Mouse (Mus musculus) mesoderm, embryonic 11.5 days (tissue): ENCODE measurements around the gene Pex12.
A peak's percentile ranks its signal among the peaks of the same experiment; 100 is the strongest.
"Not testable (repeated sequence)": the region's sequence is repeated elsewhere in the genome, so short reads cannot be mapped to it uniquely, and the experiment has no call there.

Source experiments
- DNase-seq: peaks from one replicate; pipeline ENCODE4 v3.0.0-alpha.2; 2012; ENCODE audit warnings: low read depth, low spot score

The Pex12 gene

GRCm38 (mm10) chr11:83302526-83303251 lies at the start of gene Pex12:
Pex12 (minus strand) TSS chr11:83302586.
- DNase-seq: peak; percentile 97

GRCm38 (mm10) chr11:83341716-83342245 lies 39.4 kb upstream of the Pex12 start:
- DNase-seq: no peak

- DNase-seq: peak; percentile 3
Measured at GRCm38 (mm10) chr11:83339705-83340104, 37.3 kb upstream of the Pex12 start.

GRCm38 (mm10) chr11:83335826-83336225 lies 33.4 kb upstream of the Pex12 start:
- DNase-seq: no peak

GRCm38 (mm10) chr11:83327427-83327826 lies 25.0 kb upstream of the Pex12 start:
- peak; percentile 51 for DNase-seq

- not testable (repeated sequence) for DNase-seq
Measured at GRCm38 (mm10) chr11:83326692-83327091, 24.3 kb upstream of the Pex12 start.

GRCm38 (mm10) chr11:83319048-83319447 lies 16.7 kb upstream of the Pex12 start:
- no peak for DNase-seq

- no peak for DNase-seq
Measured at GRCm38 (mm10) chr11:83312471-83312870, 10.1 kb upstream of the Pex12 start.

- no peak for DNase-seq
Measured at GRCm38 (mm10) chr11:83306700-83307253, 4.4 kb upstream of the Pex12 start.

- no peak for DNase-seq
Measured at GRCm38 (mm10) chr11:83304485-83304884, 2.1 kb upstream of the Pex12 start.

- no peak for DNase-seq
Measured at GRCm38 (mm10) chr11:83303751-83304150, 1.4 kb upstream of the Pex12 start.

GRCm38 (mm10) chr11:83302124-83302523 lies 262 bp downstream of the Pex12 start:
- DNase-seq: no peak

GRCm38 (mm10) chr11:83301431-83301831 lies 955 bp downstream of the Pex12 start:
- no peak for DNase-seq

GRCm38 (mm10) chr11:83299724-83300123 lies 2.7 kb downstream of the Pex12 start:
- no peak for DNase-seq

- peak; percentile 94 for DNase-seq
Measured at GRCm38 (mm10) chr11:83298225-83299195, 3.9 kb downstream of the Pex12 start, which contains the start of gene Ap2b1. Ap2b1 (plus strand) TSS chr11:83299024.

GRCm38 (mm10) chr11:83297816-83298215 lies 4.6 kb downstream of the Pex12 start:
- DNase-seq: no peak

GRCm38 (mm10) chr11:83294133-83294532 lies 8.3 kb downstream of the Pex12 start:
- DNase-seq: no peak

GRCm38 (mm10) chr11:83293182-83293581 lies 9.2 kb downstream of the Pex12 start:
- no peak for DNase-seq

- no peak for DNase-seq
Measured at GRCm38 (mm10) chr11:83292251-83292587, 10.2 kb downstream of the Pex12 start.

GRCm38 (mm10) chr11:83291375-83292250 lies 10.8 kb downstream of the Pex12 start:
- peak; percentile 95 for DNase-seq

- no peak for DNase-seq
Measured at GRCm38 (mm10) chr11:83289633-83290032, 12.8 kb downstream of the Pex12 start.
